Mouse (Mus musculus) small intestine, adult 2 months (tissue): ENCODE data around the gene Arhgef33.

Source experiments
- CTCF ChIP-seq: fragments of 200-500 bp; IDR thresholded peaks from 2 replicates; pipeline ENCODE4 v1.5.1; 2012; ENCODE audit warnings: low read depth, mild to moderate bottlenecking, control low read depth, inconsistent platforms, low read length, moderate library complexity, mixed read lengths; ENCODE audit not compliant: insufficient replicate concordance, insufficient read length; ENCODE audit errors: extremely low read depth
- POLR2A ChIP-seq: fragments of 200-500 bp; IDR thresholded peaks from 2 replicates; pipeline ENCODE4 v1.6.1; 2012; ENCODE audit warnings: low read depth, mild to moderate bottlenecking, control low read depth, inconsistent platforms, low read length, moderate library complexity

GRCm38 (mm10) chr17:80346591-80347125 lies 39.5 kb downstream of the Arhgef33 start:
- TF ChIP-seq CTCF (no peak), POLR2A (no peak)
